Comparison of ENCODE assay signal across 10 mouse cellular contexts in genomic region chrX:35879703-35880102, GRCm38 (mm10). TPM values are rescaled to one million over a fixed set of nuclear protein-coding genes. Genes with fewer than 3 reads are reported as not detected.
DNase-seq lines count a peak whose midpoint lies in the region; ATAC-seq lines count a peak whose summit lies in the region.
"Had no signal": no experiment of that assay in that cellular context is flagged by ENCODE, and none has a peak within 500 bp of the region (broad histone marks: within the 10 kb centered on the region; RNA-seq: fewer than 3 reads in every experiment).

No protein-coding gene starts in this region.

- no peak overlapping the region for H3K9ac ChIP-seq in forebrain, embryonic 13.5 days
- H3K9ac ChIP-seq: limb, embryonic 12.5 days had no signal

- no peak overlapping the region for H3K4me3 ChIP-seq in forebrain, embryonic 13.5 days
- H3K4me3 ChIP-seq: limb, embryonic 12.5 days had no signal

- ATAC-seq in megakaryocyte progenitor cell, adult 5-6 weeks (replicated peaks; ENCODE audit: poor library complexity): peak; percentile 63; the same call in 1 of the 2 replicates
- ATAC-seq in forebrain, embryonic 13.5 days: no peak

- 70% methylated on average over 1 of the region's 1 CpGs for WGBS in forebrain, embryonic 13.5 days

- intact Hi-C loops in left cerebral cortex, postnatal 4 days (cut with DNase I): loop anchor here (5.0 kb wide), 1 partner anchor 118 kb away; no protein-coding TSS in a partner anchor
- intact Hi-C loops in left cerebral cortex, postnatal 36 days (cut with DNase I): no loop called here

- H3K36me3 ChIP-seq in forebrain, embryonic 13.5 days (ENCODE audit: poor library complexity, severe bottlenecking): no peaks in the 10 kb centered on the region
- H3K36me3 ChIP-seq: G1E; limb, embryonic 12.5 days had no signal

- peak; percentile 18 for DNase-seq in embryo, embryonic 11 days
- DNase-seq in embryo, embryonic 10.5 days (ENCODE audit: low spot score): no peak
- peak; percentile 16 for DNase-seq in left cerebral cortex, postnatal 4 days
- no peak for DNase-seq in left cerebral cortex, postnatal 36 days (ENCODE audit: low spot score in 2 of 2)
- DNase-seq in CD4-positive helper T cell, adult 2 months (ENCODE audit: low read depth, low spot score): peak; percentile 42
- DNase-seq in ovary, postnatal 14 days (ENCODE audit: low spot score): no peak

- no peak overlapping the region for H3K27ac ChIP-seq in forebrain, embryonic 13.5 days
- H3K27ac ChIP-seq: limb, embryonic 12.5 days had no signal

- H3K27me3 ChIP-seq in forebrain, embryonic 13.5 days: no peaks in the 10 kb centered on the region
- H3K27me3 ChIP-seq: limb, embryonic 12.5 days had no signal

- no peaks in the 10 kb centered on the region for H3K9me3 ChIP-seq in forebrain, embryonic 13.5 days (replicated peaks)
- H3K9me3 ChIP-seq: G1E; limb, embryonic 12.5 days had no signal

- no peaks in the 10 kb centered on the region for H3K4me1 ChIP-seq in forebrain, embryonic 13.5 days
- H3K4me1 ChIP-seq: limb, embryonic 12.5 days had no signal

- H3K4me2 ChIP-seq in forebrain, embryonic 13.5 days: no peak overlapping the region
- H3K4me2 ChIP-seq: limb, embryonic 12.5 days had no signal

RNA-seq across cellular contexts. Expression of gene Dock11, which starts 8.9 kb away (rescaled TPM):
- total RNA-seq in left cerebral cortex, postnatal 4 days (2021): 10 to 100 TPM; 17.4 to 20.5 TPM
- total RNA-seq in left cerebral cortex, postnatal 36 days (2021): 1 to 10 TPM; 5.6 to 8.4 TPM
- 116 and 118 TPM in 2 replicates for total RNA-seq in megakaryocyte progenitor cell, adult 5-6 weeks (2015)
- total RNA-seq in megakaryocyte progenitor cell, adult 5-6 weeks (2017): 81.5 and 95.3 TPM in 2 replicates
- polyA plus RNA-seq in forebrain, embryonic 13.5 days (2015; fragmentation: Nextera tagmentation; extraction: Ambion mirVana): 17.0 and 18.6 TPM in 2 replicates
- total RNA-seq: G1E had no signal
- polyA plus RNA-seq: G1E had no signal

Comparison
In these comparisons a context has a peak if more than half of its experiments do, and no peak if none do; other contexts are left out.
1. DNase-seq: peak in embryo, embryonic 11 days (single experiment), left cerebral cortex, postnatal 4 days (single experiment) and CD4-positive helper T cell, adult 2 months (single experiment); none in embryo, embryonic 10.5 days (single experiment), left cerebral cortex, postnatal 36 days (0 of 2) and ovary, postnatal 14 days (single experiment).